Comparison of ENCODE assay signal across 8 mouse cellular contexts in the genomic region with DNA sequence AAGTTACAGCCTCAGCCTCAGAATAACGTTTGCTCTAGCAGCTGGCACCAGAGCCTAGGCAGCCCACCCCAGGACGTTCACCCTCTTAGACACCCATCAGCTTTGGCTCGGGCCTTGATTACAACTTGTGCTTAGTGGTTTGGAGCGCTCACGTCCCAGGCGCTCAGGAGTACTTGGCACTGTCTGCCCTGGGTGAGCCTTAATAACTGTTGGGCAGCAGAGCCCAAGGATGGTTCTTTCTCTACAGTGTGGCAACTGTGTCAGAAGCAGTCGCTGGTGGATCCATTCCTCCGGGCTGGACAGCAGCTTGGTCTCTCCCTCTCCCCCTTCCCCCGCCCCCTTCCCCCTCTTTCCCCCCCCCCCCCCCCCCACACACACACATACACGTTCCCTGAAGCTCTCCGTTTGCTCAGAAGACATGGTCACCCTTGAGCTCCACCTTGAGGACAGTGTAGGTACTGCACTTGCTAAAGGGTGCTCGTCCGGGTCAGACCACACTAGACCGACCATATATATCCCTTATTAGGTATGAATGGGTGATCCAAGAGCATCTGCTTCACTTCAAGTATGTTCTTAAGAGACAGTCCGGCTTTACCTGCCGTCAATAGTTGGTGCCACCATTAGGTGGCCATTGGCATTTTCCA. TPM values are rescaled to one million over a fixed set of nuclear protein-coding genes. Genes with fewer than 3 reads are reported as not detected.
DNase-seq lines count a peak whose midpoint lies in the region; ATAC-seq and TF ChIP-seq lines count a peak whose summit lies in the region.

No protein-coding gene starts in this region.

- intact Hi-C loops in left cerebral cortex, postnatal 14 days (cut with DNase I), result loop anchor here (1.0 kb wide), 1 partner anchor 49 kb away; no protein-coding TSS in a partner anchor

- ATAC-seq in midbrain, embryonic 15.5 days (replicated peaks), result no peak
- peak; percentile 64 for ATAC-seq in frontal cortex, adult (ENCODE audit: low TSS enrichment)
- peak; percentile 41 for ATAC-seq in inflammation-experienced regulatory T-cells, adult 6 months
- ATAC-seq in midbrain, postnatal 0 days (ENCODE audit: low FRiP score), result no peak

- H3K9me3 ChIP-seq in midbrain, embryonic 10.5 days (replicated peaks), result no peaks in the 10 kb centered on the region
- H3K9me3 ChIP-seq in midbrain, embryonic 15.5 days, result no peaks in the 10 kb centered on the region
- no peaks in the 10 kb centered on the region for H3K9me3 ChIP-seq in midbrain, postnatal 0 days (ENCODE audit: low read length)

- H3K4me2 ChIP-seq in midbrain, embryonic 15.5 days, result no peak overlapping the region
- no peak overlapping the region for H3K4me2 ChIP-seq in midbrain, postnatal 0 days (ENCODE audit: low read depth, low read length, poor library complexity, severe bottlenecking)

- no peak overlapping the region for H3K4me3 ChIP-seq in midbrain, embryonic 10.5 days
- H3K4me3 ChIP-seq in midbrain, embryonic 15.5 days, result no peak overlapping the region
- no peak overlapping the region for H3K4me3 ChIP-seq in midbrain, postnatal 0 days (ENCODE audit: low read depth, low read length)

- no peaks in the 10 kb centered on the region for H3K27me3 ChIP-seq in midbrain, embryonic 10.5 days (ENCODE audit: low read depth, poor library complexity, severe bottlenecking)
- H3K27me3 ChIP-seq in midbrain, embryonic 15.5 days (replicated peaks), result no peaks in the 10 kb centered on the region
- H3K27me3 ChIP-seq in midbrain, postnatal 0 days (ENCODE audit: insufficient read depth, low read length), result no peaks in the 10 kb centered on the region

- H3K4me1 ChIP-seq in midbrain, embryonic 10.5 days, result peaks cover 4% of the 10 kb centered on the region
- H3K4me1 ChIP-seq in midbrain, embryonic 15.5 days, result no peaks in the 10 kb centered on the region
- no peaks in the 10 kb centered on the region for H3K4me1 ChIP-seq in midbrain, postnatal 0 days (ENCODE audit: insufficient read depth, low read length)

- WGBS in midbrain, embryonic 10.5 days, result 32% methylated on average over 15 of the region's 16 CpGs
- WGBS in midbrain, embryonic 15.5 days, result 38% methylated on average over 13 of the region's 16 CpGs
- WGBS in midbrain, postnatal 0 days, result 30% methylated on average over 15 of the region's 16 CpGs

- H3K36me3 ChIP-seq in midbrain, embryonic 10.5 days, result no peaks in the 10 kb centered on the region
- H3K36me3 ChIP-seq in midbrain, embryonic 15.5 days (replicated peaks), result no peaks in the 10 kb centered on the region
- H3K36me3 ChIP-seq in midbrain, postnatal 0 days (ENCODE audit: insufficient read depth, low read length), result no peaks in the 10 kb centered on the region

- H3K9ac ChIP-seq in midbrain, embryonic 15.5 days, result no peak overlapping the region
- no peak overlapping the region for H3K9ac ChIP-seq in midbrain, postnatal 0 days (replicated peaks; ENCODE audit: low read length, poor library complexity, severe bottlenecking)

- peak; percentile 71 for DNase-seq in midbrain, embryonic 10.5 days (ENCODE audit: low spot score)
- DNase-seq in cerebellum, adult 18-20 months, result peak; percentile 52 to 69
- DNase-seq in left cerebral cortex, postnatal 14 days (ENCODE audit: low spot score in 2 of 2), result peak; percentile 59 to 71
- DNase-seq in midbrain, postnatal 0 days (ENCODE audit: low spot score), result peak; percentile 49
- peak; percentile 79 to 94 for DNase-seq in spleen, postnatal 4 days (ENCODE audit: low spot score in 2 of 2)

- H3K27ac ChIP-seq in midbrain, embryonic 10.5 days (replicated peaks), result no peak overlapping the region
- H3K27ac ChIP-seq in midbrain, embryonic 15.5 days, result no peak overlapping the region
- no peak overlapping the region for H3K27ac ChIP-seq in midbrain, postnatal 0 days (ENCODE audit: low read depth, low read length)

- TF ChIP-seq CTCF in midbrain, postnatal 0 days (IDR thresholded peaks at IDR 0.05), result peak; percentile 72

RNA-seq across cellular contexts. Expression of a gene that starts 22.4 kb away (rescaled TPM):
- 2.9 and 3.9 TPM in 2 replicates for polyA plus RNA-seq in midbrain, embryonic 10.5 days (2016; fragmentation: Nextera tagmentation; extraction: Ambion mirVana)
- 10.5 and 12.1 TPM in 2 replicates for polyA plus RNA-seq in midbrain, embryonic 15.5 days (2015; fragmentation: Nextera tagmentation; extraction: Ambion mirVana)
- polyA plus RNA-seq in inflammation-experienced regulatory T-cells, adult 6 months (2017; shearing (Covaris generic)), result 1,000 to 10,000 TPM; 1,485 to 2,247 (median 1,910) TPM
- 10 to 100 TPM in 1 of 2 experiments, 1 to 10 TPM in 1; 9.7 to 11.1 TPM for total RNA-seq in left cerebral cortex, postnatal 14 days (2021)
- total RNA-seq in midbrain, postnatal 0 days (2014; rRNA removed), result 15.5 and 16.2 TPM in 2 replicates
- polyA plus RNA-seq in midbrain, postnatal 0 days (2015; fragmentation: Nextera tagmentation; extraction: Ambion mirVana), result 19.3 and 23.5 TPM in 2 replicates

RNA-seq across cellular contexts. Expression of a gene that starts 28.6 kb away (rescaled TPM):
- polyA plus RNA-seq in midbrain, embryonic 10.5 days (2016; fragmentation: Nextera tagmentation; extraction: Ambion mirVana), result 39.5 and 44.7 TPM in 2 replicates
- polyA plus RNA-seq in midbrain, embryonic 15.5 days (2015; fragmentation: Nextera tagmentation; extraction: Ambion mirVana), result 76.4 and 77.3 TPM in 2 replicates
- polyA plus RNA-seq in inflammation-experienced regulatory T-cells, adult 6 months (2017; shearing (Covaris generic)), result 1 to 10 TPM; 4.1 to 8.7 (median 5.0) TPM
- 100 to 1,000 TPM; 167 to 172 TPM for total RNA-seq in left cerebral cortex, postnatal 14 days (2021)
- 70.5 and 84.2 TPM in 2 replicates for total RNA-seq in midbrain, postnatal 0 days (2014; rRNA removed)
- 69.2 and 73.4 TPM in 2 replicates for polyA plus RNA-seq in midbrain, postnatal 0 days (2015; fragmentation: Nextera tagmentation; extraction: Ambion mirVana)

RNA-seq across cellular contexts. Expression of a gene that starts 52.4 kb away (rescaled TPM):
- polyA plus RNA-seq in midbrain, embryonic 10.5 days (2016; fragmentation: Nextera tagmentation; extraction: Ambion mirVana), result 30.0 and 32.8 TPM in 2 replicates
- polyA plus RNA-seq in midbrain, embryonic 15.5 days (2015; fragmentation: Nextera tagmentation; extraction: Ambion mirVana), result 13.2 and 15.0 TPM in 2 replicates
- 10 to 100 TPM; 51.4 to 60.7 (median 54.9) TPM for polyA plus RNA-seq in inflammation-experienced regulatory T-cells, adult 6 months (2017; shearing (Covaris generic))
- total RNA-seq in left cerebral cortex, postnatal 14 days (2021), result 10 to 100 TPM; 23.6 to 24.0 TPM
- 16.7 and 20.2 TPM in 2 replicates for total RNA-seq in midbrain, postnatal 0 days (2014; rRNA removed)
- 8.7 and 10.6 TPM in 2 replicates for polyA plus RNA-seq in midbrain, postnatal 0 days (2015; fragmentation: Nextera tagmentation; extraction: Ambion mirVana)

Comparison
In these comparisons a context has a peak if more than half of its experiments do, and no peak if none do; other contexts are left out.
1. ATAC-seq: peak in frontal cortex, adult (single experiment) and inflammation-experienced regulatory T-cells, adult 6 months (single experiment); none in midbrain, embryonic 15.5 days (single experiment) and midbrain, postnatal 0 days (single experiment).
2. RNA of a gene that starts 22.4 kb away (polyA plus RNA-seq): 1,485 to 2,247 TPM in inflammation-experienced regulatory T-cells, adult 6 months; 19.3 to 23.5 TPM in midbrain, postnatal 0 days, 10.5 to 12.1 TPM in midbrain, embryonic 15.5 days and 2.9 to 3.9 TPM in midbrain, embryonic 10.5 days; every median in the first group is over 10 times any median in the second.
3. Peak in every context shown above with its lines, with median percentiles within 50 percentile points of each other: DNase-seq.